Mouse (Mus musculus) myocyte (in vitro differentiated cells): ENCODE measurements at regions not wholly inside any gene's neighbourhood (a gene's known extent, or its start where the extent isn't known, plus 50 kb on each side); places are given as distances from the start of the nearest gene placed in this dataset.
"Not testable (repeated sequence)": the region's sequence is repeated elsewhere in the genome, so short reads cannot be mapped to it uniquely, and the experiment has no call there.

ENCODE experiments used
- H3K27me3 ChIP-seq: one replicate; pipeline ENCODE4 v1.6.1; 2011; ENCODE audit not compliant: control insufficient read depth, insufficient read depth, insufficient read length
- H3K36me3 ChIP-seq: one replicate; pipeline ENCODE4 v1.6.1; 2011; ENCODE audit not compliant: control insufficient read depth, insufficient read depth
- H3K4me2 ChIP-seq: one replicate; pipeline ENCODE4 v1.6.1; 2011; ENCODE audit warnings: low read depth, control low read depth
- H3K4me3 ChIP-seq: one replicate; pipeline ENCODE4 v1.5.1; 2011; ENCODE audit warnings: mild to moderate bottlenecking, control low read depth, moderate library complexity
- H3K79me2 ChIP-seq: one replicate; pipeline ENCODE4 v1.6.1; 2011; ENCODE audit not compliant: control insufficient read depth, insufficient read depth
- H3ac ChIP-seq: one replicate; pipeline ENCODE4 v1.6.1; 2011; ENCODE audit not compliant: control insufficient read depth, insufficient read length
- MYOD1 ChIP-seq, 3 experiments: IDR thresholded peaks; one replicate each; pipeline ENCODE4 v1.6.1; 2011; ENCODE audit warnings: control low read depth in 2 of 3, low read depth in 2 of 3, mild to moderate bottlenecking in 2 of 3, moderate library complexity in 1 of 3; ENCODE audit not compliant: insufficient read length in 2 of 3, control insufficient read depth in 1 of 3
- MYOG ChIP-seq, 3 experiments: IDR thresholded peaks; one replicate each; pipeline ENCODE4 v1.6.1; 2011; ENCODE audit warnings: control low read depth in 2 of 3, low read depth in 2 of 3, mild to moderate bottlenecking in 2 of 3; ENCODE audit not compliant: insufficient read length in 2 of 3, control insufficient read depth in 1 of 3, insufficient read depth in 1 of 3

DNA sequence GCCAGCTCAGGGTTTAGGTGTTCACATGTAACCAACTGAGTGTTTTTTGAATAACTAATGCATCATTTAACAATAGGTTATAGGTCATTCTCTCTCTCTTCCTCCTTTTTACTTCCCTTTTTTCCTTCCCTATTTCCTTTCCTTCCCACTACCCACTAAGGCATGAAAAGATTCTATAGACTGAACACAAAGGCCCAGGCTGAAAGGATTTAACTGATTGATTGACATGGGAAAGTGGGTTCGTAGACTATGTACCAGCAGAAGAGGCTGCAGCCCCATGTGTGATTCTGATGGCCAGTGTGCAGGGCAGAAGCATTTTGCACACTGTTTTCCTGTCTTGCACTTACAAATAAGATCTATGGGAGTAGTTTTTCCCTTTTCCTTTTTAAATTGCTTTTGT is 673.1 kb upstream of the Snrpn start:
- not testable (repeated sequence) for H3K36me3 ChIP-seq, H3K27me3 ChIP-seq, H3K4me3 ChIP-seq, H3K79me2 ChIP-seq, H3K4me2 ChIP-seq, H3ac ChIP-seq

- not testable (repeated sequence) for H3K79me2 ChIP-seq, H3K27me3 ChIP-seq, H3ac ChIP-seq, H3K36me3 ChIP-seq
- peak in 1 of 3 experiments; percentile 55 for TF ChIP-seq MYOG (IDR thresholded peaks at IDR 0.05; ENCODE audit: control insufficient read depth in 1 of 3, insufficient read depth in 1 of 3, insufficient read length in 2 of 3, low read depth in 2 of 3)
- TF ChIP-seq MYOD1 (IDR thresholded peaks at IDR 0.05; ENCODE audit: control insufficient read depth in 1 of 3, insufficient read length in 2 of 3, low read depth in 2 of 3), result peak in 1 of 3 experiments; percentile 67
- peak overlapping the region; percentile 79 for H3K4me2 ChIP-seq
- peak overlapping the region; percentile 12 for H3K4me3 ChIP-seq
These were observed 668.9 kb upstream of the Snrpn start for GRCm38 (mm10) chr7:60808960-60809359.
